Mouse (Mus musculus): Measurements from ENCODE around the gene Zpbp2.

Zpbp2 gene

GRCm38 (mm10) chr11:98550975-98551828 is at the start of gene Zpbp2:
Gene Zpbp2, plus strand, starts transcription at chr11:98551097.
- peak; percentile 96 to 98 for DNase-seq

- DNase-seq: no peak
Measured at GRCm38 (mm10) chr11:98504926-98505325, 46.0 kb upstream of the Zpbp2 start.

GRCm38 (mm10) chr11:98509434-98509833 is 41.5 kb upstream of the Zpbp2 start:
- no peak for DNase-seq

GRCm38 (mm10) chr11:98510125-98510524 is 40.8 kb upstream of the Zpbp2 start:
- no peak for DNase-seq

- DNase-seq: no peak
Measured at GRCm38 (mm10) chr11:98512881-98513280, 38.0 kb upstream of the Zpbp2 start.

DNA sequence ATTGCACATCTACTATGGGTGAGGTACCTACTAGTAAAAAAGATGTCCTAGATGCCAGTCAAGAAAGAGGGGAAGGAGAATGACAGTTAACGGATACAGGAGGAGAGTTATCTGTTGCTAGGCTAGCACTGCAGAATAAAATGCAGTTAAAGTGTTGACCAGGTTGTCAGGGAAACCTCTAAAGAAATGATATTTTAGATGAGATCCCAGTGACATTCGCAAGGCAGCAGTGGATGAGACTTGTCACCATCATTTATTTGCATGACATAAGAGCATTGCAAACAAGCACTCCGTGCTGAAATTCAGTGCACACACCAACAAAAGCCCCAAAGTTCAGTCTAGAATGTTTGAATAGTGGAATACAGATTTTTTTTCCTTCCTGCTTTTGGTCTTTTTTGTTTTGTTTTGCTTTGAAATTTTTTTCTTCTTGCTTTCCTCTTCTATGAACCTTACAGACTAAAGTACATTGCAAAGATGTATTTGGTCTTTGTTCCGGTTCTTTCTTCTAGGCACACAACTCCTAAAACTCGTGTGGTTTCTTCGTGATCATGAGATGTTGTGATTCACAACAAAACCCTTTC is 37.5 kb upstream of the Zpbp2 start:
- no peak for DNase-seq

DNA sequence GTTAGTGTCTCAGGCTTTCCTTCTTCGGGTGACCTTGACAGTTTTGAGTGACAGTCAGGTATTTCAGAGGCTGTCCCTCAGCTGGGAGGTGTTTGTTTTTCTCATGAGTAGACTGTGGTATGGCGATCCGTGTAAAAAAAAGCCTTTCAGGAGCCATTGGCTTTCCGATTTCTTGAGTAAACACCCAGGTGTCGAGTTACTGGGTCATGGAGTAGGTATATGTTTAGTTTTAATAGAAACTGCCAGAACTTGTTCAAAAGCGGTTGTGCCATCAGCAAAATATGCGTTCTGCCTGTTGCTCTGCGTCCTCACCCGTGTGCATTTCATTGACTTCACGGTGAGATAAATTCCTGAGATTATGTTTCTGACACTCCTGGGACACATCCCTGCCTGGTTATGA is 30.4 kb upstream of the Zpbp2 start:
- no peak for DNase-seq

DNA sequence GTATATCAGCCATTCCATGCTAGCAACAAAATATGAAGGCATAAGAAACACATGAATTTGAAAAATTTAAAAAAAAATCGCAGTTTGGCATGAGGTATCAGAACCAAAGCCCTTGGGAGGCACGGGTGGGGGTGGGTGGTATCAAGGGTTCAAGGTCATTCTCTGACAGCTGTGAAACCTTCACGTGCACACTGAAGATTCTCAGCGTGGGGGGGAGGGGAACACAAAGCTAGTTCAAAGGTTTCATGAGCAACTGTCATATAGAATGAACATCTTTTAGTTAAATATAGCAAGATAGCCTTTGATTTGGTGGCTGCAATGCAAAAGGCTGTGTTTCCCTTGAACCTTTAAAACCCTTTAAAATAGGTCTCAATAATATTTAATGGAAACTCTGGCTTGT is 25.8 kb upstream of the Zpbp2 start:
- DNase-seq: no peak

- DNase-seq: no peak
Measured at GRCm38 (mm10) chr11:98526824-98527461, 24.0 kb upstream of the Zpbp2 start.

DNA sequence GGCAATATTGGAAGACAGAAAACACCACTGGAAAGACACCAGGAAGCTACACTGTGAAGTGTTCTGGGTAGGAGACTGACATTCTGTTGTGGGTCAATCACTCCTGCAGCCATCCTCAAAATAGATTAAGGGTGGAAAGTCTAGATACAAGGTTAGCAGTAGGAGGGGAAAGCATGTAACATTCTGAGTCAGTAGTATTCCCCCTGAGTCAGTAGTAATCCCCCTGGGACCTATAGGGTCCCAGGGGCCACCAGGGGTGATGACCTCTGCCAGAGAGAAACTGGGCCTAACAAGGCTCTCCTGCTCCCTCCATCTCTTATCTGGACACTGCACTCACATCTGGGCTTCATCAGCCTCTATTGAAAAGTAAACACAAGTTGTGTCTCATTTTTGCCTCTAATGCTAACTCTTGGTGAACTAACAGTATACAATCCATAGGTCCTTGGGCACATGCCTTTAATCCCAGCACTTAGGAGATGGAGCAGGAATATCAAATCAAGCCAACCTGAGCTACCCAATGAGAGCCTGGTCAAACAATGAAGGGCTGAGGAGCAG is 13.3 kb upstream of the Zpbp2 start:
- DNase-seq: no peak

DNA sequence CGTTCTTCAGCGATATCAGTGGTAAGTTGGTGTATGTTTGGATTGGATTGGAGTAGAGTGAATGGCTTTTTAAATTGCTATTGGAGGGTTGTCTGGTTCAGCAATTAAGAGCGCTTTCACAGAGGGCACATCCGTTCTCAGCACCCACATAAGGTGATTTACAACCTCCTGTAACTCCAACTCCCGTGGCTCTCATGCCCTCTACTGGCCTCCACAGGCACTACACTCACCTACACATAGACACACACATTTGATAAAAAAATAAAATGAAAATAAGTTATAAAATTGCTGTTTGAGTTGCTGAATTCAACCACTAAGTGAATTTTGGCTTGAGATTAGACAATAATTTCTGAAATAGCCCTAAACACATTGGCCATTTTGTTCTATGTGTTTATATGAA is 10.6 kb upstream of the Zpbp2 start:
- DNase-seq: peak; percentile 74 to 75

DNA sequence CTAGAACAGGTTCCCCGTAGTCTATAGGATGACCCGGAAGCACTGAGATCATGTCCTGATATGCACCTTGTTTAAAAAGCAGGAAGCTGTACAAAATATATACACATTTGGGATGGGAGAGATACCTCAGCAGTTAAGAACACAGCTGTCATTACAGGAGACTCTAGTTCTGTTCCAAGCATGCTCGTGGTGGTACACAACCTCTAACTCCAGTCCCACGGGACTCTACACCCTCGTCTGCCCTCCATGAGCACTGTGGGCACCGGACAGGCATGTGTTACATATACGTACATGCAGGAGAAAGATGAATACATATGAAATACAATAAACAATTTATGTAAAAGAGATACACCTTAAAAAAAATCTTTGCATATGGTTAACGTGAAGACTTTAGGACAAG is 8.3 kb upstream of the Zpbp2 start:
- no peak for DNase-seq

DNA sequence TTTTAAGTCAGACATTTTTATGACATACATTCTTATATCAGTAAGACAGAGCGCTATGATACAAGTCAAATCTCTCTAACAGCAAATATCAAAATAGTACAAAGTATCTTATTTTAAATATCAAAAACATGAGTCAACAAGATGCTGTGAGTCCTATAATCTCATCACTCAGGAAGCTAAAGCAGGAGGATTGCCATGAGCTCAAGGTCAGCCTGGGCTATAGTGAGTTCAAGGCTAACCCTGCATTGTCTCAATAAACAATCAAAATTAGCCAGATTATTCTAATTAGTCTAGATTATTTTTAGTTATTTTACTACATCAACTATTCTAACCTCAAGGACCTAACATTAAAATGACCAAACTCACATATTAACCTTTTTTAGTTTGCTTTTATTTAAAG is 7.5 kb upstream of the Zpbp2 start:
- DNase-seq: no peak

- DNase-seq: no peak
Measured at GRCm38 (mm10) chr11:98544890-98545677, 5.8 kb upstream of the Zpbp2 start.

DNA sequence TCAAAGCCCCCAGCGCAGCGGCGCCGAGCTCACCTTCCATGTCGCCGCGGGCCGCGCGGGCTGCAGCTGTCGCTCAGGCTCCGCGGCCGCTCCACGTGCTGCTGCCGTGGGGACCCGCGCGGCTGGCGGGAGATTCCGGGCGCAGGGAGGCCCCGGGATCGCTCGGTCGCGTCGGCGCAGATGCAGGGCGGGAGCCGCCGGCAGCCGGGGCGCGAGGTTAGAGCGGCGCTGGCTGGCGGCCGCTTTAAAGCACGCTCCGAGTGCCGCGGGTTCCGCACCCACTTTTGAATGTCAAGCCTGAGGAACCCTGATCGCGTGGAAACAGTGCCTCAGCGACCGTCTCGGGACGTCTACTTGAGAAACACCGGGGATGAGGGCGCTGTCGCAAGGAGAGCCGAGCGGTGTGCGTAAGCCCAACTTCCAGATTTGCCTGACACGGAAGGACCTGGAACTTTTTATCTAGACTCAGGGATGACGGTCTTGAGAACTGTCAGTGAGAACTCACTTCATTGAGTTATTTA is 5.1 kb upstream of the Zpbp2 start, which contains the start of gene Ikzf3:
Ikzf3 (minus strand) TSS at position 321 of the 521 bp plus-strand sequence.
- DNase-seq: peak; percentile 82 to 83

GRCm38 (mm10) chr11:98546529-98547307 is 4.2 kb upstream of the Zpbp2 start:
- peak; percentile 53 to 57 for DNase-seq

- DNase-seq: peak; percentile 48 to 51
Measured at GRCm38 (mm10) chr11:98547308-98547693, 3.6 kb upstream of the Zpbp2 start.

GRCm38 (mm10) chr11:98549363-98549762 is 1.5 kb upstream of the Zpbp2 start:
- DNase-seq: no peak

- DNase-seq: peak; percentile 77 to 78
Measured at GRCm38 (mm10) chr11:98550311-98550974, 454 bp upstream of the Zpbp2 start.

GRCm38 (mm10) chr11:98553966-98554365 is 3.1 kb downstream of the Zpbp2 start:
- DNase-seq: peak in 1 of 2 experiments; percentile 29

DNA sequence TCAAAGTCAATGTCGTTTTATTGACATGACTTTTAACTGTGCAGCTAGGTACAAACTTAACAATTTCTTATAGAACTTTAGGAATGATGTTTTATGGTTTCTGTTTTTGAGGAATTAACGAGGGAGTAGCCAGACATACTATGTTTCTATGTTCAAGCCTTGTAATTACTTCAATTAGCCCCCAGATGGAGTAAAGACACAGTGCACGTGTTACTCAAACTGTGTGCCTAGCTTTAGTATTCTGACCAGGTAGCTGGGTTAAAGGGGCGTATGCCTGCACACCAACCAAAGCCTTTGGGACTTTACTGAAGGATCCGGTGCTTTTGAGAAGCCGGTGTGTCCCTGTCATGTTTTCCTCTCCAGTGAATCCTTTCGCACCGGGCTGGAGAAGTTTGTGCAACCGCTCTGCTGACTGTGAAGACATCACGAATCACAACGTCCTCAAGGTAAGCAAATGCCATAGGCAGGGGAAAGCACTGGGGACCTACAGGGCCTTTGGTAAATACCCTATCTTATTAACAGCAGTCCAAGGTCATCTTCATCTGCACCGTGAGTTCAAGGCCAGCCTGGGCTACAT is 4.3 kb downstream of the Zpbp2 start:
- peak; percentile 30 for DNase-seq

All from B cell, adult 2 months (primary cell).